Mouse (Mus musculus) hindbrain, embryonic 13.5 days (tissue): Measurements from ENCODE around the gene Pex16. TPM values are rescaled to one million over a fixed set of nuclear protein-coding genes. Genes with fewer than 3 reads are reported as not detected.

Experiments
- ATAC-seq: fragments of 200-750 bp; cut with Nextera tagmentation; 2 replicates; pipeline ENCODE4 v1.8.0; 2017; ENCODE audit warnings: moderate TSS enrichment; ENCODE audit not compliant: low FRiP score
- H3K27ac ChIP-seq: fragments of 300-500 bp; sonication (generic); 2 replicates; pipeline ENCODE4 v1.5.1; 2015; ENCODE audit warnings: inconsistent platforms, mild to moderate bottlenecking, moderate library complexity
- H3K27me3 ChIP-seq: fragments of 300-500 bp; sonication (generic); 2 replicates; pipeline ENCODE4 v1.6.1; 2015; ENCODE audit warnings: mild to moderate bottlenecking, inconsistent platforms
- H3K36me3 ChIP-seq: fragments of 300-500 bp; sonication (generic); 2 replicates; pipeline ENCODE4 v1.6.1; 2015; ENCODE audit warnings: mild to moderate bottlenecking, inconsistent platforms
- H3K4me1 ChIP-seq: fragments of 300-500 bp; sonication (generic); replicated peaks from 2 replicates; pipeline ENCODE4 v1.6.1; 2015; ENCODE audit warnings: inconsistent platforms
- H3K4me2 ChIP-seq: fragments of 300-500 bp; sonication (generic); 2 replicates; pipeline ENCODE4 v1.6.1; 2015; ENCODE audit warnings: inconsistent platforms, mild to moderate bottlenecking, moderate library complexity
- H3K4me3 ChIP-seq: fragments of 300-500 bp; sonication (generic); 2 replicates; pipeline ENCODE4 v1.5.1; 2015; ENCODE audit warnings: mild to moderate bottlenecking, inconsistent platforms
- H3K9ac ChIP-seq: fragments of 300-500 bp; sonication (generic); 2 replicates; pipeline ENCODE4 v1.6.1; 2015; ENCODE audit warnings: mild to moderate bottlenecking, inconsistent platforms
- H3K9me3 ChIP-seq: fragments of 300-500 bp; sonication (generic); 2 replicates; pipeline ENCODE4 v1.6.1; 2016; ENCODE audit warnings: inconsistent platforms
- WGBS: fragments of 180-500 bp; shearing (Covaris S2); methylation state at CpG from one replicate; pipeline ENCODE4 v1.1.7; 2015; 5-methylcytosine and 5-hydroxymethylcytosine counted together
- polyA plus RNA-seq: library from polyadenylated mRNA; unstranded; fragments of >200 nt; fragmentation: Nextera tagmentation; extraction: Ambion mirVana; gene quantifications from 2 replicates; pipeline ENCODE4 v1.2.1, GENCODE M21; 2015

The Pex16 gene
- polyA plus RNA-seq, 1 experiment from 2014 or later = 35.7 TPM

- WGBS = 84% methylated on average over 4 of the region's 4 CpGs
- peaks cover 21% of the 10 kb centered on the region for H3K4me1 ChIP-seq
- no peaks in the 10 kb centered on the region for H3K9me3 ChIP-seq
- H3K27ac ChIP-seq = no peak overlapping the region
- H3K4me2 ChIP-seq = no peak overlapping the region
- no peaks in the 10 kb centered on the region for H3K27me3 ChIP-seq
- H3K4me3 ChIP-seq = no peak overlapping the region
- peaks cover 100% of the 10 kb centered on the region for H3K36me3 ChIP-seq
- no peak overlapping the region for H3K9ac ChIP-seq
- ATAC-seq = no peak
Measured at GRCm38 (mm10) chr2:92382759-92383158, 8.3 kb downstream of the Pex16 start.

GRCm38 (mm10) chr2:92384101-92384500 lies 9.6 kb downstream of the Pex16 start:
- Histone ChIP-seq H3K4me3 (no peak overlapping the region), H3K4me2 (no peak overlapping the region), H3K9me3 (no peaks in the 10 kb centered on the region), H3K4me1 (peaks cover 31% of the 10 kb centered on the region), H3K36me3 (peaks cover 87% of the 10 kb centered on the region), H3K27me3 (no peaks in the 10 kb centered on the region), H3K27ac (no peak overlapping the region), H3K9ac (no peak overlapping the region)
- WGBS = 83% methylated on average over 4 of the region's 4 CpGs
- ATAC-seq = no peak

- ATAC-seq = no peak
- Histone ChIP-seq H3K36me3 (peaks cover 74% of the 10 kb centered on the region), H3K9ac (no peak overlapping the region), H3K27me3 (no peaks in the 10 kb centered on the region), H3K4me2 (no peak overlapping the region), H3K9me3 (no peaks in the 10 kb centered on the region), H3K27ac (peak overlapping the region; percentile 23; the same call in 1 of the 2 replicates), H3K4me1 (peaks cover 42% of the 10 kb centered on the region), H3K4me3 (no peak overlapping the region)
- WGBS = 85% methylated on average over 22 of the region's 22 CpGs
Measured at GRCm38 (mm10) chr2:92385113-92386051, 10.9 kb downstream of the Pex16 start.

GRCm38 (mm10) chr2:92386821-92387570 lies 12.5 kb downstream of the Pex16 start:
- H3K4me2 ChIP-seq = peak overlapping the region; percentile 88
- H3K27me3 ChIP-seq = no peaks in the 10 kb centered on the region
- no peak overlapping the region for H3K27ac ChIP-seq
- H3K36me3 ChIP-seq = peaks cover 58% of the 10 kb centered on the region
- H3K9ac ChIP-seq = peak overlapping the region; percentile 94; the same call in 1 of the 2 replicates
- no peak for ATAC-seq
- 93% methylated on average over 30 of the region's 30 CpGs for WGBS
- no peaks in the 10 kb centered on the region for H3K9me3 ChIP-seq
- peaks cover 53% of the 10 kb centered on the region for H3K4me1 ChIP-seq
- H3K4me3 ChIP-seq = peak overlapping the region; percentile 84

- Histone ChIP-seq H3K27ac (peak overlapping the region; percentile 93), H3K4me2 (peak overlapping the region; percentile 88), H3K4me3 (peak overlapping the region; percentile 84), H3K9ac (peak overlapping the region; percentile 94), H3K36me3 (peaks cover 51% of the 10 kb centered on the region), H3K4me1 (peaks cover 60% of the 10 kb centered on the region), H3K27me3 (no peaks in the 10 kb centered on the region), H3K9me3 (no peaks in the 10 kb centered on the region)
- 67% methylated on average over 4 of the region's 4 CpGs for WGBS
- ATAC-seq = no peak
Measured at GRCm38 (mm10) chr2:92387646-92388045, 13.2 kb downstream of the Pex16 start.

- ATAC-seq = no peak
- WGBS = 35% methylated on average over 3 of the region's 3 CpGs
- peak overlapping the region; percentile 93 for H3K27ac ChIP-seq
- H3K9ac ChIP-seq = peak overlapping the region; percentile 94
- H3K4me1 ChIP-seq = peaks cover 64% of the 10 kb centered on the region
- no peaks in the 10 kb centered on the region for H3K27me3 ChIP-seq
- no peaks in the 10 kb centered on the region for H3K9me3 ChIP-seq
- peak overlapping the region; percentile 88 for H3K4me2 ChIP-seq
- peaks cover 47% of the 10 kb centered on the region for H3K36me3 ChIP-seq
- peak overlapping the region; percentile 84 for H3K4me3 ChIP-seq
Measured at GRCm38 (mm10) chr2:92388081-92388517, 13.6 kb downstream of the Pex16 start.

GRCm38 (mm10) chr2:92388891-92389641 lies 14.6 kb downstream of the Pex16 start:
- no peaks in the 10 kb centered on the region for H3K27me3 ChIP-seq

GRCm38 (mm10) chr2:92389645-92390044 lies 15.2 kb downstream of the Pex16 start:
- Histone ChIP-seq H3K27me3 (no peaks in the 10 kb centered on the region), H3K4me2 (peak overlapping the region; percentile 88), H3K9ac (peak overlapping the region; percentile 94), H3K27ac (peak overlapping the region; percentile 93), H3K4me1 (peaks cover 70% of the 10 kb centered on the region), H3K9me3 (no peaks in the 10 kb centered on the region), H3K36me3 (peaks cover 31% of the 10 kb centered on the region), H3K4me3 (peak overlapping the region; percentile 84)
- ATAC-seq = no peak; the same call in 1 of the 2 replicates
- 2% methylated on average over 10 of the region's 10 CpGs for WGBS

More at GRCm38 (mm10) chr2:92388891-92389641, 14.6 kb downstream of the Pex16 start:
- Histone ChIP-seq H3K9me3 (no peaks in the 10 kb centered on the region), H3K4me1 (peaks cover 70% of the 10 kb centered on the region), H3K27ac (peak overlapping the region; percentile 93), H3K9ac (peak overlapping the region; percentile 94), H3K4me2 (peak overlapping the region; percentile 88), H3K4me3 (peak overlapping the region; percentile 84), H3K36me3 (peaks cover 37% of the 10 kb centered on the region)
- peak; percentile 93 for ATAC-seq
- WGBS = under 1% methylated on average over 53 of the region's 62 CpGs

- no peak for ATAC-seq
Measured at GRCm38 (mm10) chr2:92390206-92390930, 15.9 kb downstream of the Pex16 start.

GRCm38 (mm10) chr2:92391116-92391515 lies 16.6 kb downstream of the Pex16 start:
- Histone ChIP-seq H3K27ac (peak overlapping the region; percentile 93), H3K27me3 (no peaks in the 10 kb centered on the region), H3K4me1 (peaks cover 69% of the 10 kb centered on the region), H3K9ac (peak overlapping the region; percentile 71; the same call in 1 of the 2 replicates), H3K9me3 (no peaks in the 10 kb centered on the region), H3K36me3 (peaks cover 16% of the 10 kb centered on the region), H3K4me3 (peak overlapping the region; percentile 33; the same call in 1 of the 2 replicates), H3K4me2 (peak overlapping the region; percentile 56)
- ATAC-seq = no peak
- 88% methylated on average over 8 of the region's 8 CpGs for WGBS

More at GRCm38 (mm10) chr2:92390206-92390930, 15.9 kb downstream of the Pex16 start:
- peak overlapping the region; percentile 88 for H3K4me2 ChIP-seq
- no peak overlapping the region for H3K4me3 ChIP-seq
- 75% methylated on average over 6 of the region's 6 CpGs for WGBS
- peaks cover 24% of the 10 kb centered on the region for H3K36me3 ChIP-seq
- 0 out of 2 replicates have a peak overlapping the region, but pooled peaks have one; percentile 94 for H3K9ac ChIP-seq
- no peaks in the 10 kb centered on the region for H3K27me3 ChIP-seq
- H3K27ac ChIP-seq = peak overlapping the region; percentile 93
- H3K4me1 ChIP-seq = peaks cover 70% of the 10 kb centered on the region
- H3K9me3 ChIP-seq = no peaks in the 10 kb centered on the region

GRCm38 (mm10) chr2:92391703-92392317 lies 17.3 kb downstream of the Pex16 start:
- Histone ChIP-seq H3K27ac (peak overlapping the region; percentile 93), H3K4me3 (peak overlapping the region; percentile 33), H3K9ac (peak overlapping the region; percentile 71), H3K27me3 (no peaks in the 10 kb centered on the region), H3K36me3 (peaks cover 10% of the 10 kb centered on the region), H3K9me3 (no peaks in the 10 kb centered on the region), H3K4me2 (peak overlapping the region; percentile 56), H3K4me1 (peaks cover 66% of the 10 kb centered on the region)
- no peak for ATAC-seq
- 21% methylated on average over 11 of the region's 11 CpGs for WGBS
